Mouse (Mus musculus) C2C12 (cell line): ENCODE measurements around the gene Ndufs4.

Experiments used
- CEBPB ChIP-seq: IDR thresholded peaks from one replicate; pipeline ENCODE4 v1.6.1; 2011; ENCODE audit warnings: low read depth, mild to moderate bottlenecking, control low read depth, moderate library complexity
- CTCF ChIP-seq: IDR thresholded peaks from one replicate; pipeline ENCODE4 v1.5.1; 2011; ENCODE audit not compliant: control insufficient read depth, insufficient read depth, insufficient read length
- FOSL1 ChIP-seq: IDR thresholded peaks from one replicate; pipeline ENCODE4 v1.8.0; 2011; ENCODE audit warnings: mild to moderate bottlenecking, low read length; ENCODE audit not compliant: poor library complexity, insufficient read depth, severe bottlenecking
- MAX ChIP-seq: IDR thresholded peaks from one replicate; pipeline ENCODE4 v1.6.1; 2011; ENCODE audit warnings: mild to moderate bottlenecking, control low read depth
- MYOD1 ChIP-seq: IDR thresholded peaks from one replicate; pipeline ENCODE4 v1.6.1; 2011; ENCODE audit warnings: low read depth; ENCODE audit not compliant: control insufficient read depth, insufficient read length
- MYOG ChIP-seq: IDR thresholded peaks from one replicate; pipeline ENCODE4 v1.6.1; 2011; ENCODE audit not compliant: control insufficient read depth, insufficient read length; ENCODE audit errors: extremely low read depth
- USF1 ChIP-seq: IDR thresholded peaks from one replicate; pipeline ENCODE4 v1.6.1; 2011; ENCODE audit warnings: low read depth, mild to moderate bottlenecking, control low read depth, moderate library complexity

- TF ChIP-seq CTCF: no peak
- TF ChIP-seq MAX: no peak
- no peak for TF ChIP-seq FOSL1
- no peak for TF ChIP-seq MYOD1
- TF ChIP-seq USF1: no peak
- TF ChIP-seq MYOG: no peak
- no peak for TF ChIP-seq CEBPB
Measured at GRCm38 (mm10) chr13:114271410-114272105, 116.5 kb downstream of the Ndufs4 start.
